Mouse (Mus musculus): ENCODE measurements around the gene Aup1. TPM values are rescaled to one million over a fixed set of nuclear protein-coding genes. Genes with fewer than 3 reads are reported as not detected.

The Aup1 gene
- 209 and 289 TPM in 2 replicates for polyA plus RNA-seq (2012; rRNA removed)

GRCm38 (mm10) chr6:83054074-83054851, at the start of gene Aup1:
Aup1 (plus strand) TSS chr6:83054521.

GRCm38 (mm10) chr6:83033249-83034185, 20.8 kb upstream of the Aup1 start, which contains the start of the genes Dok1 and Loxl3:
Dok1 (minus strand) TSS chr6:83033471.
Loxl3 (plus strand) TSS chr6:83034173.

GRCm38 (mm10) chr6:83054871-83055431, 630 bp downstream of the Aup1 start, which contains the start of gene Htra2:
Htra2 (minus strand) TSS chr6:83055273.

GRCm38 (mm10) chr6:83057790-83058189, 3.5 kb downstream of the Aup1 start, which contains the start of gene Dqx1:
Dqx1 (plus strand) TSS chr6:83057844.

GRCm38 (mm10) chr6:83070247-83070310, 15.8 kb downstream of the Aup1 start, which contains the start of gene Tlx2:
Tlx2 (minus strand) TSS chr6:83070293.

GRCm38 (mm10) chr6:83077630-83078323, 23.5 kb downstream of the Aup1 start, which contains the start of gene Pcgf1:
Pcgf1 (plus strand) TSS chr6:83077869.

GRCm38 (mm10) chr6:83086121-83087035, 32.1 kb downstream of the Aup1 start, which contains the start of gene Lbx2:
Lbx2 (plus strand) TSS chr6:83086367.

GRCm38 (mm10) chr6:83101316-83101687, 47.0 kb downstream of the Aup1 start, which contains the start of the genes Ccdc142 and Gm42688:
Ccdc142 (plus strand) TSS chr6:83101601.
Gm42688 (plus strand) TSS chr6:83101617.

Other genes with a start within 250 kb of the Aup1 start
- 4.6 and 5.0 TPM in 2 replicates for gene Sema4f, start 114.8 kb upstream of the Aup1 start, polyA plus RNA-seq (2012; rRNA removed)
- 0.31 and 1.7 TPM in 2 replicates for gene M1ap, start 107.6 kb upstream of the Aup1 start, polyA plus RNA-seq (2012; rRNA removed)
- 7.7 and 8.2 TPM in 2 replicates for gene Dok1, start 21.1 kb upstream of the Aup1 start, polyA plus RNA-seq (2012; rRNA removed)
- 10.1 and 15.8 TPM in 2 replicates for gene Loxl3, start 20.3 kb upstream of the Aup1 start, polyA plus RNA-seq (2012; rRNA removed)
- gene Htra2, start 752 bp downstream of the Aup1 start, polyA plus RNA-seq (2012; rRNA removed), result 70.4 and 80.9 TPM in 2 replicates
- gene Dqx1, start 3.3 kb downstream of the Aup1 start, polyA plus RNA-seq (2012; rRNA removed), result 2.0 and 3.3 TPM in 2 replicates
- gene Tlx2, start 15.8 kb downstream of the Aup1 start, polyA plus RNA-seq (2012; rRNA removed), result 4.1 and 7.5 TPM in 2 replicates
- 42.4 and 49.1 TPM in 2 replicates for gene Pcgf1, start 23.3 kb downstream of the Aup1 start, polyA plus RNA-seq (2012; rRNA removed)
- 0.59 and 1.2 TPM in 2 replicates for gene Lbx2, start 31.8 kb downstream of the Aup1 start, polyA plus RNA-seq (2012; rRNA removed)
- 4.1 and 5.1 TPM in 2 replicates for gene Ccdc142, start 47.1 kb downstream of the Aup1 start, polyA plus RNA-seq (2012; rRNA removed)
- gene Gm42688, start 47.1 kb downstream of the Aup1 start, polyA plus RNA-seq (2012; rRNA removed), result 4.2 and 4.9 TPM in 2 replicates
- gene Mrpl53, start 54.5 kb downstream of the Aup1 start, polyA plus RNA-seq (2012; rRNA removed), result 111 and 115 TPM in 2 replicates
- gene Mogs, start 61.0 kb downstream of the Aup1 start, polyA plus RNA-seq (2012; rRNA removed), result 47.3 and 47.7 TPM in 2 replicates
- gene Wbp1, start 67.0 kb downstream of the Aup1 start, polyA plus RNA-seq (2012; rRNA removed), result 201 and 275 TPM in 2 replicates
- 37.2 and 53.1 TPM in 2 replicates for gene Ino80b, start 70.9 kb downstream of the Aup1 start, polyA plus RNA-seq (2012; rRNA removed)
- gene Rtkn, start 80.9 kb downstream of the Aup1 start, polyA plus RNA-seq (2012; rRNA removed), result 72.3 and 77.8 TPM in 2 replicates
- 13.5 and 17.0 TPM in 2 replicates for gene Wdr54, start 101.9 kb downstream of the Aup1 start, polyA plus RNA-seq (2012; rRNA removed)
- gene 1700003E16Rik, start 101.9 kb downstream of the Aup1 start, polyA plus RNA-seq (2012; rRNA removed), result 0.57 and 0.73 TPM in 2 replicates
- 142 and 229 TPM in 2 replicates for gene Dctn1, start 111.4 kb downstream of the Aup1 start, polyA plus RNA-seq (2012; rRNA removed)
- gene Slc4a5, start 165.3 kb downstream of the Aup1 start, polyA plus RNA-seq (2012; rRNA removed), result 1.4 and 1.6 TPM in 2 replicates

Measured in central nervous system, embryonic 11.5 days (tissue).